Mouse (Mus musculus) liver, postnatal 0 days (tissue): ENCODE measurements around the gene Dhrs9.

Experiments used
- CTCF ChIP-seq: sonication (generic); IDR thresholded peaks from 2 replicates; pipeline ENCODE4 v1.5.1; 2016; ENCODE audit warnings: antibody characterized with exemption, low read depth
- EP300 ChIP-seq: IDR thresholded peaks from 2 replicates; pipeline ENCODE4 v1.6.1; 2016; ENCODE audit warnings: antibody characterized with exemption, low read depth, mild to moderate bottlenecking

DNA sequence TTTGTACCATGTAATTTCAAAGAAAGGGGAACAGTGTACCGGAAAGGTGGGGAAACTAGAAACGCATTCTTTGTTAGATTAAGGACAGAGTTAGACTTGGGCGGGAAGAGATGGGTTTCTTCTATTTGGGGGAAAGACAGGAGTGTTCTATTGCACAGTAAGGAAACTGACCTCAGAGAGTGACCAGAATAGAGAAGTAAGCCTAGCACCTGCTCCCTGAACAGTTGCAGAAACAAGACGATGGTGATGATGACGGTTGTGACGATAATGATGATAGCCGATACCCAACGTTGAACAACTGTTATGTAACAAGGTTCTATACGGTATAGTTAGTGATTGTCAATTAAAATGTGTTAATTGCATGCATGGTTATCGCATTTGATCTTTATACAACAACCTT lies 34.3 kb downstream of the Dhrs9 start:
- TF ChIP-seq CTCF (no peak), EP300 (0 out of 2 replicates have a peak, but pooled peaks have one; percentile 41)
